Mouse (Mus musculus) brain, embryonic 14.5 days (tissue): Measurements from ENCODE around the gene Lpp.

Experiments used
- CTCF ChIP-seq: fragments of 200-500 bp; IDR thresholded peaks from 2 replicates; pipeline ENCODE4 v1.5.1; 2012; ENCODE audit warnings: inconsistent platforms, mild to moderate bottlenecking, moderate library complexity, borderline replicate concordance; ENCODE audit not compliant: insufficient read depth, insufficient read length; ENCODE audit errors: extremely low read depth
- POLR2A ChIP-seq: fragments of 200-500 bp; IDR thresholded peaks from 2 replicates; pipeline ENCODE4 v1.6.1; 2012; ENCODE audit warnings: mild to moderate bottlenecking, inconsistent platforms, borderline replicate concordance; ENCODE audit not compliant: poor library complexity, insufficient read depth, insufficient read length, severe bottlenecking; ENCODE audit errors: extremely low read depth

GRCm38 (mm10) chr16:24930621-24931020 lies 537.3 kb downstream of the Lpp start:
- TF ChIP-seq CTCF (no peak), POLR2A (no peak)
